Mouse (Mus musculus): ENCODE measurements around the gene Fzd9. TPM values are rescaled to one million over a fixed set of nuclear protein-coding genes. Genes with fewer than 3 reads are reported as not detected.
"Not testable (repeated sequence)": the region's sequence is repeated elsewhere in the genome, so short reads cannot be mapped to it uniquely, and the experiment has no call there.

Fzd9 gene
- total RNA-seq, 2 experiments from 2014 or later, result 6.2 to 7.3 TPM

DNA sequence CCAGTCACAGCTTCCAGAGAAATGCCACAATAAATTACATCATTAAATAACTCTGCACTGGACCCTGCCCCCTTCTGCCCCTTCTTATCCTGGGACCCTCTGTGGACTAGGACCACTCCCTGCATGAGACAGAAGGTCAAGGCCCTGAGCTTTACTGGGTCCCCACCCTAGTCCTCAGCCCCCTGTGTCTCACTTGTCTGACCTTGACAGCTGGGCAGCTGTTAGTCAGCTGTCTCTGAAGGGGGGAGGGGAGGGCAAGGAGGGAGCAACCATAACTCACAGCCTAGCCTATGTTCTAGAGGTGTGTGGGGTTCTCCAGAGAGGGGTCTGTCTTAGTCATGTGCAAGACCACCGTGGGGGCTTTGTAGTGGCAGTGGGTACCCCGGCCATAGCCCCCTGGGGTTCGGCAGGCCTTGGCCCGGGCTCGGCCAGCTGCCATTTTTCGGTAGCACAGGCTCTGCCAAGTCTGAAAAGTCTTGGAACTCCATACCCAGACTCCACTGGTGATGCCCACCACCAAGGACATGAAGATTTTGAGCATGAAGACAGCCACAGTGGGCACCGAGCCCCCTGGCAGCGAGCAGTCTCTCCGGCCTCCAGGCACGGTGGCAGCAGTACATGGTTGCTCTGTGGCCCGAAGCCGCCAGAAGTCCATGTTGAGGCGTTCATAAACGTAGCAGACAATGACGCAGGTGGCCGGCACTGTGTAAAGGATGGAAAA, 1.9 kb downstream of the Fzd9 start:
- no peak for DNase-seq (ENCODE audit: extremely low spot score in 1 of 2, low spot score in 1 of 2)

DNA sequence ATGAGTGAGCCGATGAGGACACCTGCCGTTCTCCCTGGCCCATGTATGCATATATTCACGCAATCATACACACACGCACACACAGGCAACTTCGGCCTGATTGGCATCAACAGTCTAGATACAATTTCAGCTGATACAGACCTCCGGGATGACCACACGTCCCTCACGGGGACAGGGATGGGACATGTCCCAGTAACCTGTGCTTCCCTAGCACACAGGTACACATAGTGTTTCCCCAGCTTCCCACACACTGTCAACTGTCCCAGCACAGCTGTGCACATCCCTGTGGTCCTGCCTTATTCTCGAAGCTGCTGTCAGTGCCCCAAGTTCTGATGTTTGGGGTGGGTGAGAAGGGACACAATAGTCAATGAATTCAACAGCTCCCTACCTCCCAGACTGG, 3.7 kb downstream of the Fzd9 start:
- DNase-seq (ENCODE audit: extremely low spot score in 1 of 2, low spot score in 1 of 2), result no peak

DNA sequence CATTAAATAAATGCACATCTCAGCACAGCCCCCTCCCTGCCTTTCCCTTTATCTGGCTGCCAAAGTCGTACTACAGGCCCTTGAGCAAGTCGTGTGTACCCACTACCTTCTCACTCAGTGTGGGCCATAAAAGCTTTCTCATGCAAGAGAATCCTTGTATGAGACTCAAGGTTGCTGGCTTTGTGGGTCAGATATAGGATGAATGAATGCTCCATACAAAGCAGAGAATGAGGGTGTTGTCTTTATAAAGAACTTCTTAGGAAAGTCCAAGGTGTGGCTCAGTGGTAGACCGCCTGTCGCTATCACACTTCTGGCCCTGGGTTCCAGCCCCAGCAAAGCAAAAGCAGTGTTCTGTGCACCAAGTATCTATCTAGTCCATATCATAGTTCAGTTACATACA, 4.5 kb downstream of the Fzd9 start:
- DNase-seq (ENCODE audit: extremely low spot score in 1 of 2, low spot score in 1 of 2), result no peak

GRCm38 (mm10) chr5:135243166-135243565, 7.9 kb downstream of the Fzd9 start:
- DNase-seq (ENCODE audit: extremely low spot score in 1 of 2, low spot score in 1 of 2), result no peak

DNA sequence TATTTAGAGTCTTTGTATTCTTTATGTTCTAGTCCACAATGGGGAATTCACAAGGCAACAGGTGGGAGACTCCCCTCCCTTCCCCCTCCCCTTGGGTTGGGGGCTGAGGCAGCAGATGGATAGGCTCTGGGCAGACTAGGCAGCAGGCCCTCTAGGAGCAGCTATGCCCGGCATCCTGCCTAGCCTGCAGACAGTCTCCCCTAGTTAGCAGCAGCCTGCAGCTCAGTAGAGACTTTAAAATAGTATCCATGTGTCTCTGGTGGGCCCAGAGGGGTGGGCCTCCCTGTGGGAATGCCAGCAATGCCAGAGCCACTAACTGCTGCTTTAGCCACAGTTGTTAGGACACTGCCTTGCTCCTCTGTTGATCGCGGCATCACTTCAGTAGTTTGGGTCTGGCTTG, 8.4 kb downstream of the Fzd9 start:
- no peak for DNase-seq (ENCODE audit: extremely low spot score in 1 of 2, low spot score in 1 of 2)

- no peak for DNase-seq (ENCODE audit: extremely low spot score in 1 of 2, low spot score in 1 of 2)
Measured at GRCm38 (mm10) chr5:135242136-135242535, 8.9 kb downstream of the Fzd9 start.

DNA sequence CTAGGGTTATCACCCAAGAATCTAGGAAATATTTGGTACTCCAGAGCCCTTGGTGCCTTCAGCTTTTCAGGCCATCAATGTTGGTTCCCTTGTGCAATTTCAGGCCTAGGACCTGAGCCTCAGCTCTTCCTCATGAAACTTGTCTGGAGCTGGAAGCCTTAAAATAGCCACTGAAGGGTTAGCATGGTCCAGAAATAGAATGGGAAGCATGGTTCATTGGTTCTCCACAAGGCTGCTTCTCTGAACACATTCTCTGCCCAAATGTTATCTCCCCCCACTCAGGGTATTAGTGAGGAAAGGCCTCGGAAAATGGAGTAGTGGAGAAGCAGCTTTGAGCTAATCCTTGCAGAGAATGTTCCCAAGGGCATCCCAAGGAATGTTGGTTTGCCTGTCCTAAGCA, 9.6 kb downstream of the Fzd9 start:
- DNase-seq (ENCODE audit: extremely low spot score in 1 of 2, low spot score in 1 of 2), result no peak

GRCm38 (mm10) chr5:135238832-135239231, 12.2 kb downstream of the Fzd9 start:
- no peak for DNase-seq (ENCODE audit: extremely low spot score in 1 of 2, low spot score in 1 of 2)

DNA sequence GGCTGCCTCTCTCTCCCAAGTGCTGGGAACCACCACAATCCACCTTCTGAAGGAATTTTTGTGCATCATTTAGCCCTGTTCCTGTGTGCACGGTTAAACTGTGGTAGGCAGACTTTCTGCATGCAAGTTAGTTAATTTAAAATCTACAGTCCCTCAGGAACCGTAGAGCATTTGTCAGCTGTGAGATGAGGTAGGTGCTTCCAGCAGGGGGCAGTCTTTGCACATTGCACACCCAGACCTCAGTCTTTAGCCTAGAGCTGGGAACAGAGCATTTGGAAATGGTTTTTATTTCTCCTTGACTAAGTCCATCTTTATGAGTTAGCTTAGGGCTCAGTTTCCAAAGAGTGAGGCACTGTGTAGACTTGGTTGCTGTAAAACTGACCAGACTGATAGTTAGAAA, 14.5 kb downstream of the Fzd9 start:
- peak; percentile 46 to 83 for DNase-seq (ENCODE audit: extremely low spot score in 1 of 2, low spot score in 1 of 2)

DNA sequence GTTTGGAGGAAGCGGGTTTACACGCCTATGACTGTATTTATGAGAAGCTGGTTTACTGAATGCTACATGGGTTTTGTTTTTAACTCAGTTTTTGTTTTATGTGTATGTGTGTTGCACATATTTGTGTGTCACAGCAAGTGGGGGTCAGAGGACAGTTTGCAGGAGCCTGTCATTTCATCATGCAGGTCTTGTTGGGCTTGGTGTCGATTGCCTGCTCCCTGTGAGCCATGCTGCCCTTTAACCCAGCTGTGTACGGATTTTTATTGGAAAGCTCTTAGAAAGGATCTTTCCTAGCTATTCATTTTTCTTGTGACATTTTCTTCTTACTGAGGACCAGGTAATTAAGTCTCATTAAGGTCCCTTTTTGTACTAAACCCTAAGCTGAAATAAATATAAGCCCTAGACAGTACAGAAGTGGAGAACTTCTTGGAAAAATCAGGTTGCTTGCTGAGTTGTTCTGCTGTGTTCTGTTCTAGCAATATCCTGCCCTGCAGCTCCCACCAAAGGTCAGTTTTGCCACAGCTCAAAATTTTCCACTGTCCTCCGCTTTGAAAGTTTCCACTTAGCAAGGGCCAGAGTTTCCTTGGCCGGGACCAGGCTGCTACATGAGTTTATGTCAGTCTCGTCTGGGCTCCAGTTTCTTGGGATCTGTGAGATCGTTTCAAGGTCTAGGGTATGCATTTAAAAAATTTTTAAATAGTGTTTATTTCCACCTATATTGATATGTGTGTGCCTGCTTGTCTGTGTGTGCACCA, 17.7 kb downstream of the Fzd9 start:
- DNase-seq (ENCODE audit: extremely low spot score in 1 of 2, low spot score in 1 of 2), result no peak

GRCm38 (mm10) chr5:135230186-135230585, 20.8 kb downstream of the Fzd9 start:
- no peak for DNase-seq (ENCODE audit: extremely low spot score in 1 of 2, low spot score in 1 of 2)

- DNase-seq (ENCODE audit: extremely low spot score in 1 of 2, low spot score in 1 of 2), result not testable (repeated sequence)
Measured at GRCm38 (mm10) chr5:135225879-135226278, 25.2 kb downstream of the Fzd9 start.

DNA sequence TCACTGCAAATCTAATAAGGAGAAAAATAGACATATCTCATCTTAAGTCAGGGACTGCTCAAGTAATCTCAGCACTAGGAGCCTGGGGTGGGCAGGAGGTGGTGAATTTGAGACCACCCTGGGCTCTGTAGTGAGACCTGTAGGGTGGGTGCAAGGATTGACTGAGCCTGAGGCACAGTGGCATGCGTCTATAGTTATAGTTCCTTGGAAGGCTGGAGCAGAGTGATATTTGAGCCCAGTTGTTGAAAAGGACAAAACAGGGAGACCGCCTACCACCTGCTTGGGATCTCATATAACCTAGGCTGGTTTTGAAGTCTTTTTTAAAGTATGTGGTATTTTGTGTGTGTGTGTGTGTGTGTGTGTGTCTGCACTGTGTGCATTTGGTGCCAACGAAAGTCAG, 26.9 kb downstream of the Fzd9 start:
- DNase-seq (ENCODE audit: extremely low spot score in 1 of 2, low spot score in 1 of 2), result no peak

GRCm38 (mm10) chr5:135222066-135222465, 29.0 kb downstream of the Fzd9 start:
- DNase-seq (ENCODE audit: extremely low spot score in 1 of 2, low spot score in 1 of 2), result no peak

DNA sequence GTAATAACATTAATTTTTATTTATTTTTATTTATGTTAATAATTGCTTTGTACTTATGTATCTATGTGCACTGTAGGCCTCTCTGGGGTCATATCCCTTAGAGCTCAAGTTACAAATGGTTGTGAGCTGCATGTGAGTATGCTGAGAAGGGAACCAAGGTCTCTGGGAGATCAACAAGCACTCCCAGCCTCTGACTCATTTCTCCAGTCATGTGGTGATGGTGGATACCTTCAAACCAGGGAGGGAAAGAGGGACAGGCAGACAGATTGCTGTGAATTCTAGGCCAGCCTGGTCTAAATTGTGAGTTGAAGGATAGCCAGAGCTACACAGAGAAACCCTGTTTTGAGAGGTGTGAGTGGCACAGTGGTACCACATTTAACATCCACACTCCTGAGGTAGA, 30.1 kb downstream of the Fzd9 start:
- no peak for DNase-seq (ENCODE audit: extremely low spot score in 1 of 2, low spot score in 1 of 2)

DNA sequence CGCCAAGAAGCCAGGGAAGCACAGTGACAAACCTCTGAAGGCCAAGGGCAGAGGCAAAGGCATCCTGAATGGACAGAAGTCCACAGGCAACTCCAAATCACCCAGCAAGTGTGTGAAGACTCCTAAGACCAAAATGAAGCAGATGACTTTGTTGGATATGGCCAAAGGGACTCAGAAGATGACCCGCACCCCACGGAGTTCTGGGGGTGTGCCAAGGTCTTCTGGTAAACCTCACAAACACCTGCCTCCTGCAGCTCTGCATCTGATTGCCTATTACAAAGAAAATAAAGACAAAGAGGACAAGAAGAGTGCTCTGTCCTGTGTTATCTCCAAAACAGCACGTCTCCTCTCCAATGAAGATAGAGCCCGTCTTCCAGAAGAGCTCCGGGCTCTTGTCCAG, 34.2 kb downstream of the Fzd9 start:
- no peak for DNase-seq (ENCODE audit: extremely low spot score in 1 of 2, low spot score in 1 of 2)

- DNase-seq (ENCODE audit: extremely low spot score in 1 of 2, low spot score in 1 of 2), result no peak
Measured at GRCm38 (mm10) chr5:135208197-135208596, 42.8 kb downstream of the Fzd9 start.

- no peak for DNase-seq (ENCODE audit: extremely low spot score in 1 of 2, low spot score in 1 of 2)
Measured at GRCm38 (mm10) chr5:135202763-135203162, 48.3 kb downstream of the Fzd9 start.
